Mouse (Mus musculus) left cerebral cortex, postnatal 10 days (tissue): ENCODE results near the gene Hsd17b7. TPM values are rescaled to one million over a fixed set of nuclear protein-coding genes. Genes with fewer than 3 reads are reported as not detected.
"Not testable (repeated sequence)": the region's sequence is repeated elsewhere in the genome, so short reads cannot be mapped to it uniquely, and the experiment has no call there.

Experiments
- DNase-seq, 2 experiments: peaks; one replicate each; pipeline ENCODE4 v3.0.0; 2021 to 2022; ENCODE audit warnings: low spot score in 2 of 2, mixed read lengths in 1 of 2; ENCODE audit errors: extremely low spot score in 1 of 2
- intact Hi-C: fragments of 180-260 bp; cut with DNase I; formaldehyde crosslinking; loops from one replicate; pipeline ENCODE4 v1.15.1; 2025
- total RNA-seq, 2 experiments: library from RNA; stranded (reverse); gene quantifications; 2 replicates each; pipeline ENCODE4 v1.2.3; 2021

Hsd17b7 gene
- 10 to 100 TPM; 18.8 to 19.5 TPM for total RNA-seq

- DNase-seq: peak; percentile 99 to 100
- intact Hi-C loops: loop anchor here (5.0 kb wide), 2 partner anchors 168 to 618 kb away; partner anchors contain the start of gene Nos1ap
Observed at GRCm38 (mm10) chr1:169968792-169969515, at the start of gene Hsd17b7. TSS of gene Hsd17b7 (minus strand) at chr1:169969241.

GRCm38 (mm10) chr1:170014784-170015183, 45.7 kb upstream of the Hsd17b7 start:
- peak in 1 of 2 experiments; percentile 9 for DNase-seq
- intact Hi-C loops: no loop called here

- intact Hi-C loops: no loop called here
Observed at GRCm38 (mm10) chr1:170010716-170011505, 41.9 kb upstream of the Hsd17b7 start.

GRCm38 (mm10) chr1:170009296-170009695, 40.3 kb upstream of the Hsd17b7 start:
- no peak for DNase-seq
- intact Hi-C loops: no loop called here

More at GRCm38 (mm10) chr1:170010716-170011505, 41.9 kb upstream of the Hsd17b7 start:
- DNase-seq: no peak

DNA sequence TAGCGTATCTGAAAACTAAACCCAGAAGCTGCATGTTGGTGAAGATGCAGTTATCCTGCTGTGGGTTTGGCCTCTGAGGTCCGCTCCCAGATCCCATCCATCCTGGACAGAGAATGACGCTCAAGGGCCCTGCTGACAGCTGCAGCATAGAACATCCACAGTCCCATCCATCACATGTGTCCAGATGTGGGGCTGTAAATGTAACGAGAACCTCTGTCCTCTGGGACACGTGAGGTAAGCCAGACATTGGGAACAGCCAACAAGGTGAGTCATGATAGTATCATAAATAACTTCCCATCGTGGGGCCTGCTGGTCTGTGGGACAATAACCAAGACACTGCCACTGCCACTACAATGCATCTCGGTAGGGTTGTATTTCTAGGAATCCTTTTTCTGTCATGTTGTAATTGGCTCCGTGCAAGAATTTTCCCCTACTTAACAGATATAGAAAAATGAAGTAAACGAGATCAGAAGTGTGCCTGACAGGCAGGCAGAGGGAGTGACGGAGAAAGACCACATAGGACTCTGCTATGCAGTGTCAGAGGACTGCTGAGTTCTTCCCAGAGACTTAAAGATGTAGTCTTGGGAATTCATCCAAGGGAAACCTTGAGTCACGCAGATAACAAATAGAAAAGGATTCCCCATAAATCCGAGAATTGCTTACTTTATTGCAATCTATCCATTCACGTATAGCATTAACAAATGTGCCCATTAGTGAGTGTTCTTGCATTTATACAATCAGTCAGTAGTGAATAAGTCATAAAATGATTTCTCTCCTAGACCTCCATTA, 39.6 kb upstream of the Hsd17b7 start:
- intact Hi-C loops: no loop called here
- DNase-seq: no peak

- intact Hi-C loops: no loop called here
- peak in 1 of 2 experiments; percentile 42 for DNase-seq
Observed at GRCm38 (mm10) chr1:170006516-170006915, 37.5 kb upstream of the Hsd17b7 start.

- intact Hi-C loops: no loop called here
- DNase-seq: no peak
Observed at GRCm38 (mm10) chr1:170005297-170005696, 36.3 kb upstream of the Hsd17b7 start.

GRCm38 (mm10) chr1:169993901-169994300, 24.9 kb upstream of the Hsd17b7 start:
- DNase-seq, intact Hi-C loops: not testable (repeated sequence)

DNA sequence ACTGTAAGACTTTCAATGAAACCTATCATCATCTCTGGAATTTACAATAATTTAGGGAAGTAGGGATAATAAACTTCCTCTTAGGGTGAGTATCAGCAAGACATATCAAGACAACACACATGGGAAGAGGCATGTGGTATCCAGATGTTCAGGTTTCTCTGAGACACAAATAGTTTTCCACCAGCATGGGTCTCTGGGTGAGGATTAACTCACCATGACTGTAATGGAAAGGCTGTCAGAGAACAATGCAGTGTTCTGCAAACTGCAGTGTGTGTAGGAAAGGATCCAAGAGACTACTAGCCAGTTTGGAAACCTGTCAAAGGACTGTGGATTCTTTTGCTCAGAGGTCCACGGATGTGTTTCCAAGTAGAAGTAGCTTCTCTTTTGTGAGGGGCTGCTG, 17.1 kb upstream of the Hsd17b7 start:
- intact Hi-C loops: no loop called here
- DNase-seq: no peak

GRCm38 (mm10) chr1:169977621-169978020, 8.6 kb upstream of the Hsd17b7 start:
- intact Hi-C loops: no loop called here
- no peak for DNase-seq

DNA sequence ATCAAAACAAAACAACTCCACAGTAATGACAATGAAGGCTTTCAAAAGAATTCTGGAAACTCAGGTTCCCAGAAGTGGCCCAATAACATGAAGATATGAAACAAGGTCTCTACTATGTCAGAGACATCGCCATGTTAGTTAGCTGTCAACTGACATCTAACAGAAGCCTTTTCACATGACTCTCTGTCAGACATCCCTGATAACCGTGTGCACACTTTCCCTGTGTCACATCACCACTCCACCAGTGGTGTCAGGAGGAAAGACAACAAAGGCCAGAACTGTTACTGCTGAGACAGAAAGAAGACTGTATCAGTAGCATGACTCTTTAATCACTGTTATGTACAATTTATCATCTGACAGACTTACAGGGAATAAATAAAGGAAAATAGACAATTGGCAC, 3.0 kb upstream of the Hsd17b7 start:
- DNase-seq: no peak
- intact Hi-C loops: no loop called here

- intact Hi-C loops: no loop called here
- DNase-seq: no peak
Observed at GRCm38 (mm10) chr1:169970936-169971335, 1.9 kb upstream of the Hsd17b7 start.

DNA sequence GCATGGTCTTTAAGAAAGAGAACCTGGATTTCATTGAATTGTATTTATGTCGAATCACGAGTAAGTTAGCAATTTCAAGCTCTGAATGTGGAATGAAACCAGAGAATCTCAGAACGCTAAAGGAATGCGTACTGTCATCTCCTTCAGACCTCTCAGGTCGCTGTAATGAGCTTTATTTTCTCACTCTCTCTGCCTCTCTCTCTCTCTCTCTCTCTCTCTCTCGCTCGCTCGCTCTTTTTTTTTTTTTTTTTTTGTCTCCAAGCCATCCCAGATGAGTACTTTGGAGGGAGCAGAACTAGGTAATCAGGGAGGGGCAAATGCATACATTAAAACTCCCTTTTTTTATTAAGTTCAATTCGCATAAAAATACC, 460 bp upstream of the Hsd17b7 start:
- intact Hi-C loops: loop anchor here (5.0 kb wide), 2 partner anchors 168 to 618 kb away; partner anchors contain the start of gene Nos1ap
- DNase-seq: no peak

GRCm38 (mm10) chr1:169953106-169953505, 15.9 kb downstream of the Hsd17b7 start:
- intact Hi-C loops: no loop called here
- DNase-seq: no peak

GRCm38 (mm10) chr1:169952636-169953035, 16.4 kb downstream of the Hsd17b7 start:
- intact Hi-C loops: no loop called here
- DNase-seq: no peak

GRCm38 (mm10) chr1:169951561-169951960, 17.5 kb downstream of the Hsd17b7 start:
- DNase-seq: no peak
- intact Hi-C loops: no loop called here

- no peak for DNase-seq
- intact Hi-C loops: no loop called here
Observed at GRCm38 (mm10) chr1:169950651-169951050, 18.4 kb downstream of the Hsd17b7 start.

DNA sequence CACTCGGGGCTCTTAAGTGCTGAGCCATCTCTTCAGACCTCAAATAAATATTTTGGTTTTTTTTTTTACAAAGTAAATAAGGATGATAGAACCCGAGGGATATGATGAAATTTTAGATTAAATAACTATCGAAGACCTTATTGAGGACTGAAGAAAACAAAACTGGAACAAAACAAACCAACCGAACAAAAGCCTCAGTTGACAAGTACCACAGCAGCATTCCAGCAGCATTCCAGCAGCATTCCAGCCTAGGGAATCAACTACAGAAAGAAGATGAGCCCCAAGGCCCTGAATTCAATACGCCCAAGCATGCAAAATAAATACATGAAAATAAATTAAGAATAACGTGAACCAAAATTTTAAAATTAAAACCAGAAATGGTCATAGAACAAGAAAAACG, 19.1 kb downstream of the Hsd17b7 start:
- intact Hi-C loops: no loop called here
- DNase-seq: no peak

DNA sequence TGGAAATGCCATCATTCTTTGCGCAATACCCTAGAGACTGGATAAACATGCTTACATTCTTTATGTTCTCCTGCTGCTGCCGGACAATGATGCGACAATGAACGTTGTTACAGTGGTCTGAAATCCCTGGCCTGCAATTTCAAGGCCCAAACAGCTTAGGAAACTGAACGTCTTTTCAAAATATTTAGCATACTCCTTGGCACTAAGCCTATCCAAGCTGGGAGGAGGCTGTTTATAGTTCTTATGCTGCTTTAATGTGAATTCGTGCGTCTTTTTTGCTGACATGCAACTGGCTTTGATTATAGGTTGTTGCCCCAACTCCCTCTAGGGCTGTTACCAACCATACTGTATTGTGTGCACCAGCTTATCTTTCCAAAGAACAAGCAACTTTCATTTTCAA, 20.2 kb downstream of the Hsd17b7 start:
- intact Hi-C loops: no loop called here
- DNase-seq: no peak
